Mouse (Mus musculus) embryonic fibroblast, embryonic 13.5 days (primary cell): ENCODE measurements at regions not wholly inside any gene's neighbourhood (a gene's known extent, or its start where the extent isn't known, plus 50 kb on each side); places are given as distances from the start of the nearest gene placed in this dataset.

Experiments used
- CTCF ChIP-seq: IDR thresholded peaks from 2 replicates; pipeline ENCODE4 v1.5.1; 2011; ENCODE audit warnings: mild to moderate bottlenecking, control low read depth, low read length, moderate library complexity, borderline replicate concordance; ENCODE audit not compliant: insufficient read depth
- POLR2A ChIP-seq: IDR thresholded peaks from 2 replicates; pipeline ENCODE4 v1.6.1; 2011; ENCODE audit warnings: low read depth, mild to moderate bottlenecking, control low read depth, low read length, moderate library complexity

GRCm38 (mm10) chr6:95006485-95006884, 110.6 kb upstream of the Kbtbd8 start:
- no peak for TF ChIP-seq CTCF
- no peak for TF ChIP-seq POLR2A
